Mouse (Mus musculus) ES-E14 (cell line): ENCODE measurements around the gene Igfbp1. TPM values are rescaled to one million over a fixed set of nuclear protein-coding genes. Genes with fewer than 3 reads are reported as not detected.

ENCODE experiments used
- DNase-seq: peaks from one replicate; pipeline ENCODE4 v3.0.0-alpha.2; 2013; ENCODE audit warnings: low read depth, low spot score
- H3K27ac ChIP-seq: 2 replicates; pipeline ENCODE4 v1.5.1; 2012; ENCODE audit warnings: low read depth, mild to moderate bottlenecking, low read length, moderate library complexity, mixed read lengths; ENCODE audit not compliant: poor library complexity, insufficient read depth, severe bottlenecking
- H3K36me3 ChIP-seq: 2 replicates; pipeline ENCODE4 v1.6.1; 2012; ENCODE audit warnings: mild to moderate bottlenecking, low read length, moderate library complexity, mixed read lengths; ENCODE audit not compliant: control insufficient read depth, poor library complexity, insufficient read depth, severe bottlenecking
- H3K4me1 ChIP-seq, 2 experiments: fragments of 150-350 bp in 1 of 2; sonication (generic) in 1 of 2; 2 replicates each; pipeline ENCODE4 v1.6.1; 2012; ENCODE audit warnings: low read length in 2 of 2, mild to moderate bottlenecking in 1 of 2, mixed read lengths in 1 of 2; ENCODE audit not compliant: control insufficient read depth in 2 of 2, insufficient read depth in 2 of 2, poor library complexity in 1 of 2
- H3K4me3 ChIP-seq, 2 experiments: fragments of 150-350 bp in 1 of 2; sonication (generic) in 1 of 2; 2 replicates each; pipeline ENCODE4 v1.5.1; 2012; ENCODE audit warnings: low read length in 2 of 2, low read depth in 1 of 2, mild to moderate bottlenecking in 1 of 2, mixed read lengths in 1 of 2; ENCODE audit not compliant: insufficient read depth in 1 of 2, poor library complexity in 1 of 2, severe bottlenecking in 1 of 2
- H3K9ac ChIP-seq: 2 replicates; pipeline ENCODE4 v1.6.1; 2012; ENCODE audit warnings: low read depth, mild to moderate bottlenecking, low read length, mixed read lengths; ENCODE audit not compliant: poor library complexity, insufficient read depth, severe bottlenecking
- H3K9me3 ChIP-seq: fragments of 150-350 bp; sonication (generic); 2 replicates; pipeline ENCODE4 v1.6.1; 2012; ENCODE audit warnings: low read depth, mild to moderate bottlenecking, low read length; ENCODE audit not compliant: control insufficient read depth, insufficient read depth
- CHD2 ChIP-seq: IDR thresholded peaks from 2 replicates; pipeline ENCODE4 v1.6.1; 2014; ENCODE audit warnings: mild to moderate bottlenecking, low read depth, low read length, inconsistent platforms
- HCFC1 ChIP-seq: IDR thresholded peaks from 2 replicates; pipeline ENCODE4 v1.6.1; 2012; ENCODE audit warnings: low read length, inconsistent platforms, borderline replicate concordance; ENCODE audit not compliant: insufficient read depth
- MAFK ChIP-seq: IDR thresholded peaks from 2 replicates; pipeline ENCODE4 v1.6.1; 2014; ENCODE audit warnings: mild to moderate bottlenecking, low read depth, low read length, inconsistent platforms; ENCODE audit not compliant: insufficient read depth
- ZC3H11A ChIP-seq: IDR thresholded peaks from 2 replicates; pipeline ENCODE4 v1.6.1; 2012; ENCODE audit warnings: low read depth, mild to moderate bottlenecking, inconsistent platforms, low read length, borderline replicate concordance
- ZNF384 ChIP-seq: IDR thresholded peaks from 2 replicates; pipeline ENCODE4 v1.6.1; 2012; ENCODE audit warnings: low read depth, low read length, inconsistent platforms
- in situ Hi-C, 2 experiments: fragments of 600-800 bp; cut with MboI; formaldehyde crosslinking; loops; one replicate each; pipeline ENCODE4 v1.15.1; 2025; ENCODE audit warnings: low sequenced_read_pairs in 2 of 2, inconsistent platforms in 1 of 2; ENCODE audit not compliant: unreplicated experiment in 2 of 2
- total RNA-seq: library from RNA; depleted of rRNA; stranded (reverse); fragments of 300-350 nt; gene quantifications from 2 replicates; pipeline ENCODE4 v1.2.3, GENCODE M21; 2012

The Igfbp1 gene
- total RNA-seq, 1 experiment, result not detected

- Histone ChIP-seq H3K4me3 (peak overlapping the region in 1 of 2 experiments; percentile 56; a peak in 1 of 4 replicates), H3K9ac (no peak overlapping the region), H3K36me3 (peaks cover 12% of the 10 kb centered on the region), H3K4me1 (no peaks in the 10 kb centered on the region; a peak in 1 of 4 replicates), H3K9me3 (no peaks in the 10 kb centered on the region), H3K27ac (no peak overlapping the region)
- no peak for DNase-seq
- in situ Hi-C loops, result loop anchor here (10.0 to 25.0 kb wide), 2 partner anchors 1033 to 1175 kb away; no protein-coding TSS in a partner anchor
- TF ChIP-seq CHD2, result no peak
- TF ChIP-seq ZC3H11A, result no peak
- no peak for TF ChIP-seq MAFK
- TF ChIP-seq ZNF384, result no peak
- TF ChIP-seq HCFC1, result no peak
Observed at GRCm38 (mm10) chr11:7212126-7212798, 14.7 kb downstream of the Igfbp1 start.

DNA sequence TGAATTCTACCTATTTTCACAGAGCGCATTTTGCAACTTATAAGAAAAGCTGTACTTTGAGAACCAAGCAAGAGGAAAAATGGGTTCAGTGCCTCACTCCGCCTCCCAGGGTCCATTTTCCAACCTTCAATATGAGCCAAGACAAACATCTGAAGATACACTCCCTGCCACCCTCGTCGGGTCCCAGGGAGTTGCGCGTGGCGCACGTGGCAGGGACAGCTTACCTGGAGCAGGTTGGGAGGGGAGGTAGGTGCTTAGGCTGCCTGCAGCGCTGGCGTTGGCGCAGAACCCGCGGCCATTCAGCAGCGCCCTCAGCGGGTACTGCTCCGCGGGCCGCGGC lies 15.5 kb downstream of the Igfbp1 start:
- H3K9me3 ChIP-seq, result no peaks in the 10 kb centered on the region
- in situ Hi-C loops, result loop anchor here (10.0 to 25.0 kb wide), 2 partner anchors 1032 to 1174 kb away; no protein-coding TSS in a partner anchor
- H3K4me3 ChIP-seq, result peak overlapping the region; percentile 56 to 81

GRCm38 (mm10) chr11:7213501-7214341 lies 16.1 kb downstream of the Igfbp1 start, which contains the start of gene Igfbp3:
TSS of gene Igfbp3 (minus strand) at chr11:7213923.
- in situ Hi-C loops, result loop anchor here (10.0 to 25.0 kb wide), 2 partner anchors 1031 to 1174 kb away; no protein-coding TSS in a partner anchor
- no peaks in the 10 kb centered on the region for H3K9me3 ChIP-seq
- peak within 1 kb of the TSS; percentile 85 for H3K9ac ChIP-seq
- H3K4me3 ChIP-seq, result peak within 1 kb of the TSS; percentile 56 to 81
- DNase-seq, result peak; percentile 45
- TF ChIP-seq HCFC1 (no peak), CHD2 (no peak), MAFK (no peak), ZC3H11A (no peak), ZNF384 (no peak)
- no peaks in the 10 kb centered on the region; a peak in 1 of 4 replicates for H3K4me1 ChIP-seq
- no peak within 1 kb of the TSS; the same call in 1 of the 2 replicates for H3K27ac ChIP-seq
- peaks cover 8% of the 10 kb centered on the region for H3K36me3 ChIP-seq

More for the DNA sequence above, 15.5 kb downstream of the Igfbp1 start:
- no peaks in the 10 kb centered on the region; a peak in 1 of 4 replicates for H3K4me1 ChIP-seq
- no peak for TF ChIP-seq CHD2
- no peak for TF ChIP-seq ZC3H11A
- TF ChIP-seq ZNF384, result no peak
- TF ChIP-seq HCFC1, result no peak
- no peak for TF ChIP-seq MAFK
- peak overlapping the region; percentile 85 for H3K9ac ChIP-seq
- no peak overlapping the region for H3K27ac ChIP-seq
- DNase-seq, result peak; percentile 35
- peaks cover 12% of the 10 kb centered on the region for H3K36me3 ChIP-seq

GRCm38 (mm10) chr11:7214342-7214660 lies 16.7 kb downstream of the Igfbp1 start:
- peak; percentile 7 for DNase-seq
- H3K4me1 ChIP-seq, result no peaks in the 10 kb centered on the region; a peak in 1 of 4 replicates
- in situ Hi-C loops, result loop anchor here (10.0 to 25.0 kb wide), 2 partner anchors 1030 to 1173 kb away; no protein-coding TSS in a partner anchor
- no peak for TF ChIP-seq ZNF384
- TF ChIP-seq MAFK, result no peak
- H3K4me3 ChIP-seq, result peak overlapping the region; percentile 56 to 81
- peak overlapping the region; percentile 85; the same call in 1 of the 2 replicates for H3K9ac ChIP-seq
- H3K9me3 ChIP-seq, result no peaks in the 10 kb centered on the region
- no peak overlapping the region for H3K27ac ChIP-seq
- H3K36me3 ChIP-seq, result peaks cover 2% of the 10 kb centered on the region
